Mouse (Mus musculus) adrenal gland, adult 10 weeks (tissue): Measurements from ENCODE around the gene Gm21820. TPM values are rescaled to one million over a fixed set of nuclear protein-coding genes. Genes with fewer than 3 reads are reported as not detected.

ENCODE experiments used
- polyA plus RNA-seq: library from polyadenylated mRNA; stranded (reverse); fragments of 350-450 nt; fragmentation: Illumina TruSeq; extraction: RNeasy Lipid Tissue Mini Kit (QIAGEN cat#74804); gene quantifications from one replicate; pipeline ENCODE4 v1.2.3, GENCODE M21; 2014; ENCODE audit warnings: low read depth, low replicate concordance

Gene Gm21820
- polyA plus RNA-seq, result not detected

DNA sequence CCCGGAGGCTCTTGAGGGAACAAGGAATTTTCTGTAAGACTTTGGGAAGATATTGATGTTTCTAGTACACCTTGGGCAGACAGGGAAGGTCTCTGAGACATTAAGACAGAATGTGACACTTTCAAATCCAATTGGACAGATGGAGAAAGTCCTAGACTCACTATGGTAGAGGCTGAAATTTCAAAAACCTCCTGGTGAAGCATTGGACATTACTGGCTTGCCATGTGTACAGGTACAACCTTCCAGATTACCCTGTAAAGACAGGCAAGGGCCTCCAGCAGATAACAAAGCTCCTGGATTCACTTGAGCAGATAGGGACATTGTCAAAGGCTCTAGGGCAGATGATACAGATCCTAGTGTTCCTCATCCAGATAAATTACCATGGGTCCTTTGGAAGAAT is at the start of gene Gm21820:
Gene Gm21820, minus strand, starts transcription at position 101 of the 400 bp plus-strand sequence.

Other genes with a start within 250 kb of the Gm21820 start
- not detected for gene Gm20918, start 205.5 kb downstream of the Gm21820 start, polyA plus RNA-seq